ENCODE assay signal across 10 mouse cellular contexts in genomic region chr4:68906417-68907210, GRCm38 (mm10). TPM values are rescaled to one million over a fixed set of nuclear protein-coding genes. Genes with fewer than 3 reads are reported as not detected.
DNase-seq lines count a peak whose midpoint lies in the region; ATAC-seq lines count a peak whose summit lies in the region.
"Had no signal": no experiment of that assay in that cellular context is flagged by ENCODE, and none has a peak within 500 bp of the region (broad histone marks: within the 10 kb centered on the region; RNA-seq: fewer than 3 reads in every experiment).

No protein-coding gene starts in this region.

- peak; percentile 48; the same call in 1 of the 2 replicates for ATAC-seq in midbrain, embryonic 13.5 days
- no peak for ATAC-seq in midbrain, embryonic 11.5 days (ENCODE audit: low FRiP score)
- no peak for ATAC-seq in erythroblast, adult 5-6 weeks (replicated peaks; ENCODE audit: low FRiP score, poor library complexity, severe bottlenecking)

- H3K9ac ChIP-seq in midbrain, embryonic 13.5 days (replicated peaks), result no peak overlapping the region
- no peak overlapping the region for H3K9ac ChIP-seq in midbrain, embryonic 11.5 days (ENCODE audit: low read length)
- H3K9ac ChIP-seq: neural tube, embryonic 12.5 days had no signal

- no peak for DNase-seq in midbrain, embryonic 11.5 days (ENCODE audit: low spot score, missing footprints)
- peak; percentile 54 to 76 for DNase-seq in frontal cortex, postnatal 10 days (ENCODE audit: low spot score in 2 of 2)
- peak; percentile 71 to 91 for DNase-seq in left cerebral cortex, postnatal 14 days (ENCODE audit: low spot score in 2 of 2)
- peak; percentile 75 to 79 for DNase-seq in right cerebral cortex, adult 2 months (ENCODE audit: low spot score in 2 of 2)
- DNase-seq in thymus, adult 18-20 months, result no peak
- no peak for DNase-seq in spleen, postnatal 10 days (ENCODE audit: low spot score in 2 of 2)

- intact Hi-C loops in left cerebral cortex, postnatal 14 days (cut with DNase I), result no loop called here

- H3K4me3 ChIP-seq in midbrain, embryonic 13.5 days (replicated peaks), result no peak overlapping the region
- no peak overlapping the region for H3K4me3 ChIP-seq in midbrain, embryonic 11.5 days (ENCODE audit: low read depth, low read length)
- H3K4me3 ChIP-seq: neural tube, embryonic 12.5 days had no signal

- no peaks in the 10 kb centered on the region for H3K36me3 ChIP-seq in midbrain, embryonic 13.5 days
- H3K36me3 ChIP-seq in midbrain, embryonic 11.5 days (ENCODE audit: control insufficient read depth, insufficient read depth, low read length), result no peaks in the 10 kb centered on the region
- H3K36me3 ChIP-seq: neural tube, embryonic 12.5 days had no signal

- 67% methylated on average over 11 of the region's 11 CpGs for WGBS in midbrain, embryonic 13.5 days
- WGBS in midbrain, embryonic 11.5 days, result 80% methylated on average over 11 of the region's 11 CpGs

- H3K9me3 ChIP-seq in midbrain, embryonic 13.5 days, result no peaks in the 10 kb centered on the region
- H3K9me3 ChIP-seq in midbrain, embryonic 11.5 days (ENCODE audit: control insufficient read depth, low read length), result no peaks in the 10 kb centered on the region
- H3K9me3 ChIP-seq: neural tube, embryonic 12.5 days had no signal

- no peak overlapping the region for H3K27ac ChIP-seq in midbrain, embryonic 13.5 days
- no peak overlapping the region for H3K27ac ChIP-seq in midbrain, embryonic 11.5 days (ENCODE audit: low read depth, low read length)
- H3K27ac ChIP-seq: neural tube, embryonic 12.5 days had no signal

- H3K27me3 ChIP-seq in midbrain, embryonic 13.5 days, result no peaks in the 10 kb centered on the region
- H3K27me3 ChIP-seq in midbrain, embryonic 11.5 days (ENCODE audit: control insufficient read depth, insufficient read depth, low read length), result no peaks in the 10 kb centered on the region
- H3K27me3 ChIP-seq: neural tube, embryonic 12.5 days had no signal

- H3K4me2 ChIP-seq in midbrain, embryonic 13.5 days (replicated peaks), result no peak overlapping the region
- H3K4me2 ChIP-seq in midbrain, embryonic 11.5 days, result no peak overlapping the region
- H3K4me2 ChIP-seq: neural tube, embryonic 12.5 days had no signal

- 0 out of 2 replicates have a peak, but pooled peaks cover 4% of the 10 kb centered on the region for H3K4me1 ChIP-seq in midbrain, embryonic 13.5 days (replicated peaks)
- H3K4me1 ChIP-seq in midbrain, embryonic 11.5 days (ENCODE audit: control insufficient read depth, insufficient read depth, low read length), result no peaks in the 10 kb centered on the region
- H3K4me1 ChIP-seq: neural tube, embryonic 12.5 days had no signal

RNA-seq across cellular contexts. Expression of gene Brinp1, which starts 47.6 kb away (rescaled TPM):
- 25.9 and 31.4 TPM in 2 replicates for polyA plus RNA-seq in midbrain, embryonic 13.5 days (2015; fragmentation: Nextera tagmentation; extraction: Ambion mirVana)
- 7.8 and 9.4 TPM in 2 replicates for polyA plus RNA-seq in midbrain, embryonic 11.5 days (2014; fragmentation: Nextera tagmentation; extraction: Ambion mirVana)
- total RNA-seq in left cerebral cortex, postnatal 14 days (2021), result 100 to 1,000 TPM; 280 to 309 TPM
- not detected in 2 replicates for total RNA-seq in erythroblast, adult 5-6 weeks (2015; ENCODE audit: low replicate concordance)
- total RNA-seq in erythroblast, adult 5-6 weeks (2017; ENCODE audit: low replicate concordance), result not detected in 2 replicates
- total RNA-seq: hematopoietic stem cell, adult 5-6 weeks had no signal

Comparison
In these comparisons a context has a peak if more than half of its experiments do, and no peak if none do; other contexts are left out.
1. DNase-seq: peak in frontal cortex, postnatal 10 days (2 of 2), left cerebral cortex, postnatal 14 days (2 of 2) and right cerebral cortex, adult 2 months (2 of 2); none in midbrain, embryonic 11.5 days (single experiment), thymus, adult 18-20 months (0 of 2) and spleen, postnatal 10 days (0 of 2).
2. RNA of gene Brinp1, which starts 47.6 kb away (total RNA-seq): 280 to 309 TPM in left cerebral cortex, postnatal 14 days; not detected in erythroblast, adult 5-6 weeks; every median in the first group is over 100 times any median in the second.